Mouse (Mus musculus): ENCODE data around the gene Erich4. TPM values are rescaled to one million over a fixed set of nuclear protein-coding genes. Genes with fewer than 3 reads are reported as not detected.
A peak's percentile ranks its signal among the peaks of the same experiment; 100 is the strongest.

The Erich4 gene
- under 1 TPM; 0.30 to 0.56 TPM for total RNA-seq (2021)

GRCm38 (mm10) chr7:25615706-25616011 lies at the start of gene Erich4:
Gene Erich4 (minus strand): TSS chr7:25615892.
- no peak for DNase-seq
- intact Hi-C loops (cut with DNase I) = no loop called here

DNA sequence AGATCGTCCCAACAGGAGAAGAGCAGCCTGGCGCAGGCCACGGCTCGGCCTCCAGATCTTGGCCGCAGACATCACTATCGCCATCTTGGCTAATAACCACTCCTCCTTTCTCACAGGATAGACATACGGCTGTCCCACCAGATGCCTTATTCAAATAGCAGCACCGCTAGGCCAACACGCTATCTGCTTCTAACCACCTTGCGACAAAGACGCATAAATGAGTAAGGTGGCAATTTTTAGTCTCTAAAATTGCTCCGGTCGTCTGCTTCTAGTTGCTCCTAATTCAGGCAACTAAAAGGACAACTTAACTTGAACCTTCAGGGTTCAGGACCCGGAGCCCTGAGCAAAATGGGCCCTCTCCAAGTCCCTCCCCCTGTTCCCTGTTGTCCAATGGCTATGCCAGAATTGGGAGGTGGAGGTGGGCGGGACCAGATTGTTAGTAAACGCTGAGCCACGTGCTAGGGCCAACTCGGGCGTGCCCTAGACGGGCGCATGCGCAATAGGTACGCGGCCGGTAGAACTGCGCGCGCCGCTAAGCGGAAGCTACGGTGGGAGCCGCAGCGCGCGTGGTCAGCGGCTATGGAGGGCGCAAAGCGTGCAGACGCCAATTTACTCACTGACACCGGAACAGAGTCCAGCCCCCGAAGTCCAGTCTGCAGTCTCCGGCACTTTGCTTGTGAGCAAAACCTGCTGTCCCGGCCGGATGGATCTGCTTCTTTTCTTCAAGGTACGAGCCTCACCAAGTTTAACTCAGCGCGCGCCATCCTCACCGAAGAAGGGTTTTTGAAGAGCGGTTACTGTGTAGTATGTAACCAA lies 43.2 kb upstream of the Erich4 start, which contains the start of the genes Bckdha and Exosc5:
Gene Bckdha, minus strand, starts transcription at position 325 of the 816 bp plus-strand sequence.
Gene Exosc5, plus strand, starts transcription at position 508 of the 816 bp plus-strand sequence.
- peak; percentile 98 to 99 for DNase-seq
- intact Hi-C loops (cut with DNase I) = loop anchor here (2.0 to 10.0 kb wide), 2 partner anchors 38 to 584 kb away; partner anchors contain the start of genes Grik5 and Zfp574

- no peak for DNase-seq
- intact Hi-C loops (cut with DNase I) = loop anchor here (2.0 to 10.0 kb wide), 2 partner anchors 37 to 583 kb away; partner anchors contain the start of genes Grik5 and Zfp574
Observed at GRCm38 (mm10) chr7:25657785-25658184, 42.1 kb upstream of the Erich4 start.

GRCm38 (mm10) chr7:25655601-25656428 lies 40.1 kb upstream of the Erich4 start:
- intact Hi-C loops (cut with DNase I) = loop anchor here (10.0 kb wide), 1 partner anchor 581 kb away; the partner anchor contains the start of genes Grik5 and Zfp574
- no peak for DNase-seq

GRCm38 (mm10) chr7:25652244-25652759 lies 36.6 kb upstream of the Erich4 start:
- intact Hi-C loops (cut with DNase I) = loop anchor here (10.0 kb wide), 1 partner anchor 578 kb away; the partner anchor contains the start of genes Grik5 and Zfp574
- no peak for DNase-seq

GRCm38 (mm10) chr7:25651281-25651680 lies 35.6 kb upstream of the Erich4 start:
- no peak for DNase-seq
- intact Hi-C loops (cut with DNase I) = loop anchor here (10.0 kb wide), 1 partner anchor 576 kb away; the partner anchor contains the start of genes Grik5 and Zfp574

DNA sequence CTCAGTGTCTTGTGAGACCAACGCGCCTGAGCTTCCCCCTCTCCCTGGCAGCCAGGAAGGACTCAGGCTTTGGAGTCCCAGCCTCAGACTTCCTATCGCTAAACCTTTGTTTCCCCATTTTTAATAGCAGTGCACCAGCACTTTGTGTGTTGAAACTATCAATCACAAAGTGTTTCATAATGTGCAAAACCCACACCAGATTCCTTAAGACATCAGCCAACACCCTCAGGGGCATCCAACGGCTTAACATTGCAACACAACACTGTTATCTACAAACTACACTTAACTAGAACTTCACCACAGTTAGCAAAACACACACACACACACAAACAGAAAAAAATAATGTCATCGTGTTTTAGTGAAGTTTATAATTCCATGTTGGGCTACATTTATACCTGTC lies 34.1 kb upstream of the Erich4 start:
- no peak for DNase-seq
- intact Hi-C loops (cut with DNase I) = loop anchor here (2.0 to 10.0 kb wide), 2 partner anchors 21 to 575 kb away; partner anchors contain the start of genes Grik5 and Zfp574

- no peak for DNase-seq
Observed at GRCm38 (mm10) chr7:25647574-25648123, 32.0 kb upstream of the Erich4 start.

DNA sequence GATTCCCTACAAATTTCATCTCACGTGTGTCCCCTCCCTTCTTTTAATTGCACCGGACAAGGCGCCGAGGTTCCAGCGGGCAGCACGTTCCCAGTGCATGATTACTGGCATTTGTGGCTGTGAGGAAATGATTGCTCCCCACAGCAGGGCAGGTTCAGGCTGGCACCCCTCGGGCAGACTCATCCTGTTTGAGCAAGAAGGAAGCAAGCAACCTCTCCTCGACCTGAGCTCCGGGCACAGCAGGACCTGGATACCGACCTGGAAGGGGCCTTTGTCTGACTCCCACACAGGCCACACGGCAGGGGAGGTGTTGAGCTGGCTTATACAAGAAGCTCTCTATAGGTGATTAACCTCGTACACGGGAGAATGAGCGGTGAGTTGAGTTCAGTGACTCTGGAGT lies 29.4 kb upstream of the Erich4 start:
- DNase-seq = no peak
- intact Hi-C loops (cut with DNase I) = no loop called here

More at GRCm38 (mm10) chr7:25647574-25648123, 32.0 kb upstream of the Erich4 start:
- intact Hi-C loops (cut with DNase I) = loop anchor here (2.0 kb wide), 1 partner anchor 19 kb away; no protein-coding TSS in a partner anchor

DNA sequence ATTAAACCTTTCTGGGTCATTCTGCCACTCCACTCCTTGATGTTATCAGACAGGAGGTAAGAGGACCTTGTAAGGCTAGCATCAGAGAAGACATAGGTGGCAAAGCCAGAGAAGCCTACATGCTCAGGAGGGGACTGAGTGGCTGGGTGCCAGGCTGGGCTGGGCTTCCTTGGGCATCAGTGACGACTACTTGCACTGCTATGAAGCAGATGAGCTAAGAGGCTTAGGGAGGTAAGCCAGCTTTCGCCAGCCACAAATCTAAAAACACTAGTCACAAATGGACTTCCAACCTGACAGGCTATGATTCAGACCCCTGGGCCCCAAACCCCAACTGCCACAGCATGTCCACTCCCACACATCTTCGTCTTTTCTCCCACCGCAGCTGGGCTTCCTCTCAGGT lies 28.9 kb upstream of the Erich4 start:
- no peak for DNase-seq
- intact Hi-C loops (cut with DNase I) = no loop called here

DNA sequence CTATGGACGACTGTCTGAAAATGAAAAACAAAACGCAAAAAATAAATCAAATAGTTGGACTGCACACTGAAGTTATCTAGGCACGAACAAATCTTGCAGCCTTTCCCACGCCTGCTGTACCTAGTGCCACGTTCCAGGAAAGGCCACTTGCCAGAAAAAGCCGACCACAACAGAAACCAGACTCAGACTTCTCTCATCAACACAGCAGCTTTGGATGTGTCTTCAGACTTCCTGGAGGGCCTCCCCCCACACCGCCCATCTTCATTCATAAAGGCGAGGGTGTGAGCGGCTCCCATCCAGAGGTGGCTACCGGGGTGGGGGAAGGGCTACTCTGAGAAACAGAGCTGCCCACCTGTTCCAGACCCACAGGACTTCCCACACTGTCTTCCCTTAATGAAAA lies 28.4 kb upstream of the Erich4 start:
- intact Hi-C loops (cut with DNase I) = no loop called here
- no peak for DNase-seq

GRCm38 (mm10) chr7:25639754-25640153 lies 24.1 kb upstream of the Erich4 start:
- no peak for DNase-seq
- intact Hi-C loops (cut with DNase I) = no loop called here

- DNase-seq = no peak
- intact Hi-C loops (cut with DNase I) = no loop called here
Observed at GRCm38 (mm10) chr7:25637099-25637498, 21.4 kb upstream of the Erich4 start.

DNA sequence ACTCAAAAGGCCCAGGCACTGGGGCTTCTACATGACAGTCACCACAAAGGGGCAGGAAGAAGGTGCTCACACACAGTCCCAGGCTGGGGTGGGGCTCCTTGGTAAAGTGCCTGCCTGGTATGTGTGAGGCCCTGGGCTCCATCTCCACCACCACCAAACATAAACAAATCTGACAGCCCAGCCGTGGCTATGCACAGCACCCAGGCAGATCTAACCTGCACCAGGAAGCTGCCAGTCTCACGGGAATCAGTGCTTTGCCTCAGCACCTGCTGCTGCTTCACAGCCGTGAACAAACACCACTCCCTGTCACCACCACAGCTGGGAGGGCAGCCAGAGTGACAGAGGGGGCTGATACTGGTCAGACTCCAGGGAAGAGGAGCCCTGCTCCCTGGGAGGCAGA lies 20.7 kb upstream of the Erich4 start:
- no peak for DNase-seq

GRCm38 (mm10) chr7:25632679-25633078 lies 17.0 kb upstream of the Erich4 start:
- no peak for DNase-seq
- intact Hi-C loops (cut with DNase I) = no loop called here

More for the DNA sequence above, 20.7 kb upstream of the Erich4 start:
- intact Hi-C loops (cut with DNase I) = no loop called here

GRCm38 (mm10) chr7:25628323-25628620 lies 12.6 kb upstream of the Erich4 start:
- intact Hi-C loops (cut with DNase I) = loop anchor here (2.0 kb wide), 1 partner anchor 21 kb away; no protein-coding TSS in a partner anchor
- peak in 1 of 2 experiments; percentile 46 for DNase-seq

- intact Hi-C loops (cut with DNase I) = loop anchor here (2.0 kb wide), 1 partner anchor 21 kb away; no protein-coding TSS in a partner anchor
- peak; percentile 74 to 80 for DNase-seq
Observed at GRCm38 (mm10) chr7:25627431-25628322, 12.0 kb upstream of the Erich4 start.

GRCm38 (mm10) chr7:25626509-25627430 lies 11.1 kb upstream of the Erich4 start, which contains the start of gene B3gnt8:
Gene B3gnt8 (plus strand): TSS chr7:25626654.
- intact Hi-C loops (cut with DNase I) = no loop called here
- DNase-seq = peak; percentile 64 to 79

Data from heart, postnatal 36 days (tissue).